Mouse (Mus musculus): ENCODE data around the gene Stpg2.

DNA sequence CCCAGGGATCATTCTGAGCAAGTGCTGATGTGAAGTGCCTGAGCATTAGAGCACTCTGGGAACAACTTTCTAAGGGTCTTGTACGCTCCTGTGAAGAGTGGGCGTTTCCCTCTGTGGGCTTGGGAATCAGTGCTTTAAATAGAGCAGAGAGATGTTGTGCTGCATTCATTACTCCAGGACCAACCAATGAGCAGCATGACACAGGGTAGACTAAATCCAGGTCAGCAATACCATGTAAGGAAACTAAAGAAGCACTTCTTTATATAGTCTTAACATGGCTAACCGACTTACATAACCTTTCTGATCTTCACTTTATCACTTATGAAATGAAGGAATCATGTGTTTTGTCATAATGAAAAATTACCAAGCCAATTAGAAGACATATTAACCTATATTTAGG, 290.4 kb downstream of the Stpg2 start:
- TF ChIP-seq POLR2A (IDR thresholded peaks at IDR 0.05; ENCODE audit: borderline replicate concordance, low read depth, low read length) (no peak), CTCF (IDR thresholded peaks at IDR 0.05; ENCODE audit: low read depth, low read length) (no peak)
